Mouse (Mus musculus) myocyte (in vitro differentiated cells): ENCODE results near the gene Olfr1396. TPM values are rescaled to one million over a fixed set of nuclear protein-coding genes. Genes with fewer than 3 reads are reported as not detected.

Experiments used
- H3K27me3 ChIP-seq: one replicate; pipeline ENCODE4 v1.6.1; 2011; ENCODE audit not compliant: control insufficient read depth, insufficient read depth, insufficient read length
- H3K36me3 ChIP-seq: one replicate; pipeline ENCODE4 v1.6.1; 2011; ENCODE audit not compliant: control insufficient read depth, insufficient read depth
- H3K4me2 ChIP-seq: one replicate; pipeline ENCODE4 v1.6.1; 2011; ENCODE audit warnings: low read depth, control low read depth
- H3K4me3 ChIP-seq: one replicate; pipeline ENCODE4 v1.5.1; 2011; ENCODE audit warnings: mild to moderate bottlenecking, control low read depth, moderate library complexity
- H3K79me2 ChIP-seq: one replicate; pipeline ENCODE4 v1.6.1; 2011; ENCODE audit not compliant: control insufficient read depth, insufficient read depth
- H3ac ChIP-seq: one replicate; pipeline ENCODE4 v1.6.1; 2011; ENCODE audit not compliant: control insufficient read depth, insufficient read length
- CEBPB ChIP-seq: IDR thresholded peaks from 2 replicates; pipeline ENCODE4 v1.6.1; 2011; ENCODE audit warnings: mild to moderate bottlenecking, moderate library complexity; ENCODE audit not compliant: poor library complexity, insufficient read depth, severe bottlenecking
- E2F4 ChIP-seq: IDR thresholded peaks from one replicate; pipeline ENCODE4 v1.6.1; 2011; ENCODE audit warnings: mild to moderate bottlenecking, control low read depth, moderate library complexity; ENCODE audit not compliant: insufficient read depth
- MAX ChIP-seq: IDR thresholded peaks from one replicate; pipeline ENCODE4 v1.6.1; 2011; ENCODE audit warnings: low read depth, mild to moderate bottlenecking, control low read depth
- MYOD1 ChIP-seq, 3 experiments: IDR thresholded peaks; one replicate each; pipeline ENCODE4 v1.6.1; 2011; ENCODE audit warnings: control low read depth in 2 of 3, low read depth in 2 of 3, mild to moderate bottlenecking in 2 of 3, moderate library complexity in 1 of 3; ENCODE audit not compliant: insufficient read length in 2 of 3, control insufficient read depth in 1 of 3
- MYOG ChIP-seq, 3 experiments: IDR thresholded peaks; one replicate each; pipeline ENCODE4 v1.6.1; 2011; ENCODE audit warnings: control low read depth in 2 of 3, low read depth in 2 of 3, mild to moderate bottlenecking in 2 of 3; ENCODE audit not compliant: insufficient read length in 2 of 3, control insufficient read depth in 1 of 3, insufficient read depth in 1 of 3
- POLR2A ChIP-seq: IDR thresholded peaks from one replicate; pipeline ENCODE4 v1.6.1; 2011; ENCODE audit warnings: low read depth, mild to moderate bottlenecking, control low read depth, moderate library complexity; ENCODE audit not compliant: insufficient read length
- POLR2AphosphoS2 ChIP-seq: IDR thresholded peaks from one replicate; pipeline ENCODE4 v1.6.1; 2011; ENCODE audit warnings: low read depth, control low read depth; ENCODE audit not compliant: insufficient read length
- REST ChIP-seq: IDR thresholded peaks from one replicate; pipeline ENCODE4 v1.6.1; 2011; ENCODE audit warnings: mild to moderate bottlenecking, control low read depth, moderate library complexity; ENCODE audit not compliant: insufficient read depth, insufficient read length
- SRF ChIP-seq: IDR thresholded peaks from one replicate; pipeline ENCODE4 v1.6.1; 2011; ENCODE audit warnings: low read depth; ENCODE audit not compliant: control insufficient read depth, insufficient read length
- TCF12 ChIP-seq: IDR thresholded peaks from one replicate; pipeline ENCODE4 v1.6.1; 2011; ENCODE audit warnings: mild to moderate bottlenecking, control low read depth; ENCODE audit not compliant: poor library complexity, insufficient read depth, severe bottlenecking
- TCF3 ChIP-seq: IDR thresholded peaks from one replicate; pipeline ENCODE4 v1.6.1; 2011; ENCODE audit warnings: low read depth, control low read depth; ENCODE audit not compliant: insufficient read length
- USF1 ChIP-seq: IDR thresholded peaks from one replicate; pipeline ENCODE4 v1.6.1; 2011; ENCODE audit warnings: low read depth, mild to moderate bottlenecking, control low read depth, moderate library complexity
- polyA plus RNA-seq: library from polyadenylated mRNA; unstranded; fragments of >200 nt; fragmentation: generic; extraction: Trizol; gene quantifications from one replicate; pipeline ENCODE4 v1.2.1, GENCODE M21; 2012; ENCODE audit warnings: missing spikeins

Olfr1396 gene
- polyA plus RNA-seq: not detected

- H3K4me2 ChIP-seq: no peak within 1 kb of the TSS
- no peak within 1 kb of the TSS for H3ac ChIP-seq
- no peak within 1 kb of the TSS for H3K4me3 ChIP-seq
- H3K79me2 ChIP-seq: no peaks in the 10 kb centered on the region
- H3K27me3 ChIP-seq: no peaks in the 10 kb centered on the region
- H3K36me3 ChIP-seq: no peaks in the 10 kb centered on the region
- no peak for TF ChIP-seq MYOG (IDR thresholded peaks at IDR 0.05; ENCODE audit: control insufficient read depth in 1 of 3, insufficient read depth in 1 of 3, insufficient read length in 2 of 3, low read depth in 2 of 3)
- no peak for TF ChIP-seq TCF12
- TF ChIP-seq MAX: no peak
- TF ChIP-seq E2F4: no peak
- no peak for TF ChIP-seq TCF3
Observed at GRCm38 (mm10) chr11:49114774-49115173, at the start of gene Olfr1396. Olfr1396 (minus strand) TSS chr11:49114874.

GRCm38 (mm10) chr11:49156821-49157814 is 42.4 kb upstream of the Olfr1396 start:
- no peaks in the 10 kb centered on the region for H3K36me3 ChIP-seq
- no peak overlapping the region for H3K4me3 ChIP-seq
- H3ac ChIP-seq: no peak overlapping the region
- peaks cover 21% of the 10 kb centered on the region for H3K27me3 ChIP-seq
- no peaks in the 10 kb centered on the region for H3K79me2 ChIP-seq
- TF ChIP-seq CEBPB (no peak), E2F4 (no peak), SRF (no peak), MYOG (IDR thresholded peaks at IDR 0.05; ENCODE audit: control insufficient read depth in 1 of 3, insufficient read depth in 1 of 3, insufficient read length in 2 of 3, low read depth in 2 of 3) (no peak), MYOD1 (IDR thresholded peaks at IDR 0.05; ENCODE audit: control insufficient read depth in 1 of 3, insufficient read length in 2 of 3, low read depth in 2 of 3) (no peak)
- H3K4me2 ChIP-seq: no peak overlapping the region

GRCm38 (mm10) chr11:49154077-49154476 is 39.4 kb upstream of the Olfr1396 start, which contains the start of gene Olfr1394:
Olfr1394 (plus strand) TSS chr11:49154377.
- no peaks in the 10 kb centered on the region for H3K36me3 ChIP-seq
- H3K4me3 ChIP-seq: no peak within 1 kb of the TSS
- H3K4me2 ChIP-seq: no peak within 1 kb of the TSS
- peaks cover 12% of the 10 kb centered on the region for H3K27me3 ChIP-seq
- no peak for TF ChIP-seq TCF3
- TF ChIP-seq REST: no peak
- no peak for TF ChIP-seq USF1
- no peak for TF ChIP-seq CEBPB
- no peak for TF ChIP-seq POLR2AphosphoS2
- TF ChIP-seq POLR2A: no peak
- TF ChIP-seq TCF12: no peak
- TF ChIP-seq MAX: no peak
- no peak within 1 kb of the TSS for H3ac ChIP-seq
- no peaks in the 10 kb centered on the region for H3K79me2 ChIP-seq

- H3K36me3 ChIP-seq: no peaks in the 10 kb centered on the region
- H3K27me3 ChIP-seq: peaks cover 21% of the 10 kb centered on the region
- H3K4me2 ChIP-seq: no peak within 1 kb of the TSS
- no peak within 1 kb of the TSS for H3ac ChIP-seq
- no peak within 1 kb of the TSS for H3K4me3 ChIP-seq
- no peaks in the 10 kb centered on the region for H3K79me2 ChIP-seq
- TF ChIP-seq TCF3 (no peak), TCF12 (no peak), POLR2AphosphoS2 (no peak), REST (no peak), CEBPB (no peak), MAX (no peak), SRF (no peak), MYOD1 (IDR thresholded peaks at IDR 0.05; ENCODE audit: control insufficient read depth in 1 of 3, insufficient read length in 2 of 3, low read depth in 2 of 3) (no peak), MYOG (IDR thresholded peaks at IDR 0.05; ENCODE audit: control insufficient read depth in 1 of 3, insufficient read depth in 1 of 3, insufficient read length in 2 of 3, low read depth in 2 of 3) (no peak), POLR2A (no peak), E2F4 (no peak), USF1 (no peak)
Observed at GRCm38 (mm10) chr11:49141974-49142373, 27.3 kb upstream of the Olfr1396 start, which contains the start of gene Olfr1395. Olfr1395 (plus strand) TSS chr11:49142274.

GRCm38 (mm10) chr11:49124169-49124568 is 9.5 kb upstream of the Olfr1396 start:
- TF ChIP-seq USF1: no peak
- TF ChIP-seq SRF: no peak
- TF ChIP-seq E2F4: no peak
- no peak for TF ChIP-seq POLR2AphosphoS2
- Histone ChIP-seq H3K4me2 (no peak overlapping the region), H3K79me2 (no peaks in the 10 kb centered on the region), H3K4me3 (no peak overlapping the region), H3ac (no peak overlapping the region), H3K27me3 (no peaks in the 10 kb centered on the region), H3K36me3 (no peaks in the 10 kb centered on the region)
